Mouse (Mus musculus) lung, adult 18-20 months (tissue): ENCODE data around the gene Ndufc1.
"Not testable (repeated sequence)": the region's sequence is repeated elsewhere in the genome, so short reads cannot be mapped to it uniquely, and the experiment has no call there.

Source experiments
- DNase-seq, 2 experiments: peaks; one replicate each; pipeline ENCODE4 v3.0.0; 2022; ENCODE audit warnings: mixed read lengths in 2 of 2

Gene Ndufc1

DNA sequence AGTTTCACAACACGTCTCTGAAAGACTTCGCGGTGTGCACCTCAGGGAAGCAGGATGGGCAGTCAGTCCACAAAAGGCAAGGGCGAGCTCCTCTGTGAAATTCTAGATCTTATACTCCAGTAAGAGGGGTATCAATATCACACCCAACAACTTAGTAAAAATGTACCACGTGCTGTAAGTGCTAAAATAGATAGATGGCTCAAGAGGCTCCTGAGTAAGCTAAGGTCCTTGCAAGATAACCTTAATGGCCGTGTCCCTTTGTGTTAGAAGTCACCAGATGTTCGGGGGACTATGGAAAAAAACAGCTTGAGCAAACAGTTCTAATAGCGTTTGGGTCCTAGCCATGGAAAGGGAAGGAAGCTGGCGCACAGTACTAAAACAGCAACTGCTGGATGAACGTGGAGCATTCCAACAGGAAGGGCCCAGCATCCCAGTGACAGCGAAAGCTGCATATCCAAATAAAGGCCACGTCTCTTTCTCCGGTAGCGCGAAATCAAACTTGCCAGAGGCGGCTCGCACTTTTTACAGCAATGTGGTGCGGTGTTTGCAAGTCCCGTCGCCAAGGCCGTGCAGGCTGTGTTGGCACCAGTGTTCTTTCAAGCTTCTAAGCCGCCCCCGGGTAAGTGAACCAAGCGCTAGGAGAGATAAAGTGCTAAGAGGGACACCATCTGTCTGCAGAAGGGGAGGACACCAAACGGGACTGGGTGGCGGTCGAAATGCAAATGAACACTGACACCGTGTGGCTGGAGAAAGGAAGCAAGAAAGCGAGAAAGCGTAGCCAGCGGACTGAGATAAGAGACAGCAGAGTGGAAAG lies 43.9 kb downstream of the Ndufc1 start:
- peak; percentile 77 to 78 for DNase-seq

DNA sequence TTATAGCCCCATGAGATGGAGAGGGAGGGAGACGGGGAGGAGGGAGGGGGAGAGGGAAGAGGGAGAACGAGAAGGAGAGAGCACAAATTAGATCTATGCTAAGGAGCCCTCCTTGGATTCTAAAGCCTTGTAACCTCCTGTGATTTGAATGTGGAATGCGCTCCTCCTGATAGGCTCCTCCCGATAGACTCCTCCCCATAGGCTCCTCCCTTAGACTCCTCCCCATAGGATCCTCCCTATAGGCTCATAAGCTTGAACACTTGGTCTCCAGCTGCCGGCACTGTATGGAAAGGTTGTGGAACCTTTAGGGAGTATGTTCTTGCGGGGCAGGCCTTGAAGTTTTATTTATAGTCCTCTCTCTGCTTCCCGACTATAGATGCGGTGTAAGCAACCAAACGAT lies 47.7 kb downstream of the Ndufc1 start:
- no peak for DNase-seq

DNA sequence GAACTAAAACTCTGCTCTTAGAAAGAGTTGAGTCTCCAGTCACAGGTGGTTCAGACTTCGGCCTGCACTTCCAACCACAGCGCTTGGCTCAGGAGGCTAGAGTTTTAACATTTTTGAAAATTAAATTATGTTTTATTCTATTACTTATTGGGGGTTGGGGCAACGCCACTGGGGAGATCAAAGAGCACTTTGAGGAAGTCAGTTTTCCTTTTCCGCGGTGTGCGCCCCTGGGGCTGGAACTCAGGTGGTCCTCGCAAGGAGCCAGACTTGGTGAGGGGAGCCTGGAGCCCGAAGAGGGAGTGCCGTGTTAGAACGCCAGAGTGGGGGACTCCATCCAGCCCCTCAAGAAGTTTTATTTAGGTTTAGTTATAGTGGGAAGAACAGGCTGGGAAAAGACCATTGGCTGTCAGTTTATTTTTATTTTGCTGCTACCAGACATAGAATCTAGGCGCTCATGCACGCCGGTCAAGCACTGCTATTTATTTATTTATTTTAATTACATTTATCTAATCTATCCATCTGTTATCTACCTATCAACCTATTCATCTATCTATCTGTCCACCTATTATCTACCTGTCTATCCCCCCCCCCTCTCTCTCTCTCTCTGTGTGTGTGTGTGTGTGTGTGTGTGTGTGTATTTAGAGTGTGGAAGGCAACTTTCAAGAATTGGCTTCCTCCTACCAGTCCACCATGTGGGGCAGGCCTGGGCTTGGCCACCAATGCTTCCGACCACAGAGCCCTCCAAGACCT lies 49.1 kb downstream of the Ndufc1 start:
- DNase-seq: no peak

DNA sequence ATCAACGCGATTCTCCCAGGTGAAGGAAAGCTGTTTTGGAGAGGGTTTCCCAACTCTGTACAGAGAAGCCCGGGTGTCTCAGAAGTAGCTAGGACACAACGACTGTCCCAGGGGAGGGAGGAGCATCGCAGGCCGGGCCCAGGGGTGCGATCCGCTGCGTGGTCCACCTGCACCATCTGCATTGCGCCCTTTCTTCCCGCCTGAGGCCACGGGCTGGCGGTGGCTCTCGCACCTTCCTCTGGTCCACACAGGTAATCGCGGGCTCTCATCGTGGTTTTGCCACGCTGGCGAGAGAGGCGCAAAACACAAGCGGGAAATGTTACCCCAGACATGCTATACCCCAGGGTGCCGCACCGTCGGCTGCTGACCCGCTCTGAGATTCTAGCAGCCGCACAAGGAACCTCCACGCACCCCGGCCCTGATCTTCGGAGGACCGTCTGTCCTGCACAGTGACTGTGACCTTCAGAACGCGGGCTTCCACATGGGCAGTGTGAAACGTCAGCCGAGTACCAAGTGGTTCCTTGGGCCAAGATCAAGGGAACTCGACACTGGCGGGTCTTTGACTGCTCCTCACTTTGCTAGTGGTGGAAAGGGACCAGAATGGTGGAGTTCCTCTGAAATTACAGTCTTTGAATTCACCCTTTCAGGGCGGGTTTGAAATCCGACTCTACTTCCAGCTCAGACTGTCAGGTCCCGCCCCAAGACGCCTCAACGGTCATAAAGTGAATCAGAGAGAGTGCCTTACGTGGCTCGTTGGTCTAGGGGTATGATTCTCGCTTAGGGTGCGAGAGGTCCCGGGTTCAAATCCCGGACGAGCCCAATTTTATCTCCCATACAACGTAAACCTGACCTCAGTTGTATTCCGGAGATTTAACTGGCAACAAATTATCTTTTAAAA lies 49.9 kb downstream of the Ndufc1 start:
- DNase-seq: peak; percentile 69 to 71

DNA sequence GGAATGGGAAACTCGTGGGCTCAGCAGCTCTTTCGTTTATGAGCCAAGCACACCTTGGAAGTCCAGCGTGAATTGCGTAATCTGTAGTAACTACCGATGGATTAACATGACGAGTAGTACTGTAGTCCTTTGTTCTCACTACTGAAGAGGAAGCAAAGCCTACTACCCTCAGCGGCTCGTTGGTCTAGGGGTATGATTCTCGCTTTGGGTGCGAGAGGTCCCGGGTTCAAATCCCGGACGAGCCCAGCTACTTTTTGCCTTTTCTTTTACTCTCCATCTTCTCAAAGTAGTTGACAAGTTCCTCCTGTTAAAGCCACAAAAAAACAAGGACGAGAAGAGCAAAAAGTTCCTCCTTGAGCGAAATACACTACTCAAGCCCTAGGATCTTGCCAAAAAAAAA lies 50.6 kb downstream of the Ndufc1 start:
- DNase-seq: peak; percentile 68 to 78

DNA sequence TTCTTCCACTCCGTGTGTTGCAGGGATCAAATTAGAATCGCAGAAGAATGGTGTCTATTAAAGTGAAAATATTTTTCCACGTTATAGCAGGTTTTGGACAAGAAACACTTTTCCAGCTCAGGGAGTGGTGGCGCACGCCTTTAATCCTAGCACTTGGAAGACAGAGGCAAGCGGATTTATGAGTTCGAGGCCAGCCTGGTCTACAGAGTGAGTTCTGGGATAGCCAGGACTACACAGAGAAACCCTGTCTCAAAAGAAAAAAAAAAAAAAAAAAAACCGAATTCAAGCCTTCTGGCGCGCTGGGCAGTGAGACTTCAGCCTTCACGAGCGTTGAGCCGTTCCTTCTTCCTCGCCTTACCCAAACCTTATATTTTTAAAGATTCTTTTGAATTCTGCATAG lies 51.2 kb downstream of the Ndufc1 start:
- no peak for DNase-seq

DNA sequence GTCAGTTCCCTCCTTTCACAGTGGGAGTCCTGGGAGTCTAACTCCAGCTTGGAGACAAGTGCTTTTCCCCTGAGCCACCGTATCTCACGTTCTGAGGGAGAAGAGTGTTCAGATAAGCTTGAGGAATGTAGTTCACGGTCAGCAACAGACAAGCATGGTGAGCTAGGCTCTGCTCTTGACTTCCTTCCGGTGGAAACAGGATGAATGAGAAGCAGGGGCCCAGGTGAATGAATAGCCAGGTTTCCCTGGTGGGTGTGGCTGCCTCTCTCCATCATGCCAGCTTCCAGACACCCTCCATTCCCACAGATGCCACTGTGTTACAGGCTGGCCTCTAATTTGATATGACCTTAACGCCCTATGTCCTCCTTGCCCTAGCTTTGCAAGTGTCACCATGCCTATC lies 51.7 kb downstream of the Ndufc1 start:
- DNase-seq: no peak

DNA sequence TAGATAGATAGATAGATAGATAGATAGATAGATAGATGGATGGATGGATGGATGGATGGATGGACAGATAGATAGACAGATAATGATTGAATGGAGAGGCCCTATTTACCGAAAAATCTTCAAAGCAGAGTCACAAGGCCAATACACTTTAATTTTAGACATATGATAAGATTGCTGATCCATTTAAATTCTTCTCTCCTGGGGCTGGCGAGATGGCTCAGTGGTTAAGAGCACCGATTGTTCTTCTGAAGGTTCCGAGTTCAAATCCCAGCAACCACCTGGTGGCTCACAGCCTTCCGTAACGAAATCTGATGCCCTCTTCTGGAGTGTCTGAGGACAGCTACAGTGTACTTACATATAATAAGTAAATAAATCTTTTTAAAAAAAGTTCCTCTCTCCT lies 53.8 kb downstream of the Ndufc1 start:
- DNase-seq: not testable (repeated sequence)
